Mouse (Mus musculus) embryo, embryonic 10 days (tissue): ENCODE data around the gene Zkscan2.

Source experiments
- DNase-seq: peaks from one replicate; pipeline ENCODE4 v3.0.0-alpha.2; 2015; ENCODE audit warnings: low spot score

Zkscan2 gene

GRCm38 (mm10) chr7:123500239-123501219 lies at the start of gene Zkscan2:
TSS of gene Zkscan2 (minus strand) at chr7:123500449.
- peak; percentile 91 for DNase-seq

GRCm38 (mm10) chr7:123529190-123529589 lies 28.9 kb upstream of the Zkscan2 start:
- DNase-seq = no peak

GRCm38 (mm10) chr7:123525761-123526160 lies 25.5 kb upstream of the Zkscan2 start:
- DNase-seq = peak; percentile 63

- DNase-seq = peak; percentile 86
These were observed 24.1 kb upstream of the Zkscan2 start for GRCm38 (mm10) chr7:123524218-123524861.

GRCm38 (mm10) chr7:123507946-123508345 lies 7.7 kb upstream of the Zkscan2 start:
- no peak for DNase-seq

- DNase-seq = peak; percentile 72
These were observed 3.1 kb upstream of the Zkscan2 start for GRCm38 (mm10) chr7:123503358-123503757.

GRCm38 (mm10) chr7:123499481-123500238 lies 589 bp downstream of the Zkscan2 start:
- DNase-seq = no peak

- no peak for DNase-seq
These were observed 12.5 kb downstream of the Zkscan2 start for GRCm38 (mm10) chr7:123487703-123488102.

- DNase-seq = no peak
These were observed 32.3 kb downstream of the Zkscan2 start for GRCm38 (mm10) chr7:123467961-123468360.

GRCm38 (mm10) chr7:123465692-123466387 lies 34.4 kb downstream of the Zkscan2 start:
- DNase-seq = peak; percentile 93

GRCm38 (mm10) chr7:123463569-123463968 lies 36.7 kb downstream of the Zkscan2 start:
- no peak for DNase-seq

GRCm38 (mm10) chr7:123462070-123462501 lies 38.2 kb downstream of the Zkscan2 start, which contains the start of gene Aqp8:
TSS of gene Aqp8 (plus strand) at chr7:123462291.
- DNase-seq = peak; percentile 17

GRCm38 (mm10) chr7:123461316-123461715 lies 38.9 kb downstream of the Zkscan2 start:
- DNase-seq = no peak

GRCm38 (mm10) chr7:123459247-123459646 lies 41.0 kb downstream of the Zkscan2 start:
- no peak for DNase-seq

- no peak for DNase-seq
These were observed 41.9 kb downstream of the Zkscan2 start for GRCm38 (mm10) chr7:123458309-123458708.

- DNase-seq = no peak
These were observed 45.2 kb downstream of the Zkscan2 start for GRCm38 (mm10) chr7:123455088-123455487.

- DNase-seq = no peak
These were observed 47.2 kb downstream of the Zkscan2 start for GRCm38 (mm10) chr7:123453066-123453465.

- no peak for DNase-seq
These were observed 47.7 kb downstream of the Zkscan2 start for GRCm38 (mm10) chr7:123452551-123452950.

GRCm38 (mm10) chr7:123450515-123450914 lies 49.7 kb downstream of the Zkscan2 start:
- no peak for DNase-seq

- DNase-seq = no peak
These were observed 50.6 kb downstream of the Zkscan2 start for GRCm38 (mm10) chr7:123449676-123450075.

GRCm38 (mm10) chr7:123448794-123449193 lies 51.5 kb downstream of the Zkscan2 start:
- no peak for DNase-seq
